Mouse (Mus musculus) kidney, postnatal 4 days (tissue): ENCODE data around the gene Popdc2.
A peak's percentile ranks its signal among the peaks of the same experiment; 100 is the strongest.

ENCODE experiments used
- DNase-seq, 2 experiments: peaks; one replicate each; pipeline ENCODE4 v3.0.0; 2021; ENCODE audit warnings: mixed read lengths in 2 of 2

The Popdc2 gene

GRCm38 (mm10) chr16:38376163-38376840 lies 14.3 kb downstream of the Popdc2 start:
- DNase-seq, result peak; percentile 47 to 72

GRCm38 (mm10) chr16:38376841-38377249 lies 14.8 kb downstream of the Popdc2 start:
- DNase-seq, result peak; percentile 19 to 36

- no peak for DNase-seq
Measured at GRCm38 (mm10) chr16:38377546-38377945, 15.5 kb downstream of the Popdc2 start.

GRCm38 (mm10) chr16:38378591-38378990 lies 16.6 kb downstream of the Popdc2 start:
- no peak for DNase-seq

- DNase-seq, result no peak
Measured at GRCm38 (mm10) chr16:38379088-38379487, 17.1 kb downstream of the Popdc2 start.

GRCm38 (mm10) chr16:38379493-38379892 lies 17.5 kb downstream of the Popdc2 start:
- DNase-seq, result no peak

- no peak for DNase-seq
Measured at GRCm38 (mm10) chr16:38379926-38380325, 17.9 kb downstream of the Popdc2 start.

GRCm38 (mm10) chr16:38383683-38384082 lies 21.7 kb downstream of the Popdc2 start:
- no peak for DNase-seq

GRCm38 (mm10) chr16:38385184-38385634 lies 23.2 kb downstream of the Popdc2 start:
- DNase-seq, result no peak

GRCm38 (mm10) chr16:38385700-38386099 lies 23.7 kb downstream of the Popdc2 start:
- no peak for DNase-seq

GRCm38 (mm10) chr16:38387389-38387788 lies 25.4 kb downstream of the Popdc2 start:
- no peak for DNase-seq

GRCm38 (mm10) chr16:38388757-38389156 lies 26.7 kb downstream of the Popdc2 start:
- no peak for DNase-seq

GRCm38 (mm10) chr16:38389284-38389893 lies 27.4 kb downstream of the Popdc2 start:
- no peak for DNase-seq

GRCm38 (mm10) chr16:38390322-38390721 lies 28.3 kb downstream of the Popdc2 start:
- DNase-seq, result no peak

- peak; percentile 49 to 69 for DNase-seq
Measured at GRCm38 (mm10) chr16:38392126-38392894, 30.3 kb downstream of the Popdc2 start.

GRCm38 (mm10) chr16:38394191-38394618 lies 32.2 kb downstream of the Popdc2 start:
- DNase-seq, result no peak

GRCm38 (mm10) chr16:38395060-38395730 lies 33.2 kb downstream of the Popdc2 start:
- DNase-seq, result no peak

- DNase-seq, result peak; percentile 81 to 85
Measured at GRCm38 (mm10) chr16:38396155-38396554, 34.1 kb downstream of the Popdc2 start.

- DNase-seq, result peak; percentile 31 to 57
Measured at GRCm38 (mm10) chr16:38398266-38398665, 36.3 kb downstream of the Popdc2 start.

- DNase-seq, result no peak
Measured at GRCm38 (mm10) chr16:38399076-38399475, 37.1 kb downstream of the Popdc2 start.

GRCm38 (mm10) chr16:38399531-38400231 lies 37.7 kb downstream of the Popdc2 start:
- DNase-seq, result peak; percentile 67 to 79

GRCm38 (mm10) chr16:38400311-38400960 lies 38.4 kb downstream of the Popdc2 start:
- no peak for DNase-seq
